Mouse (Mus musculus): Measurements from ENCODE around the gene Sbno2. TPM values are rescaled to one million over a fixed set of nuclear protein-coding genes. Genes with fewer than 3 reads are reported as not detected.

Sbno2 gene
- total and polyA plus RNA-seq, 3 experiments, result 9.7 to 24.2 (median 22.6) TPM

DNA sequence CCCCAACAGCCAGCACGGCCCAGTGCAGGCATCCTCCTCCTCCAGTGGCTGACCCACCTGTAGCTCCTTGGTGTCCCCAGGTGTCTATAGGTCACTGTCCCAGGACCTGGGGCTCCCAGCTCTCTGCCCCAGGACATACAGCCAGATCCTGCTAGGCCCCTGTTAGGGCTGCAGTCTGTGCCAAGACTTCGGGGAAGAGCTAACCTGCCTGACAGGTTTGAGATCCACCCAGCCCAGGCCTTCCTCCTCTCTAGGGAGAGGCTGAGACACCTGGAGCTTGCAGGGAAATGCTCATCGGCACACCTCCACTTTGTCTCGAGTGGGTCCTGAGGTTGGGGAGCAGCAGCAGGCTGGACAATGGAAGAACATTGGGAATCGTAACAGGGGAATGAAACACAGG, 555 bp upstream of the Sbno2 start:
- no peak overlapping the region for H3K27ac ChIP-seq (ENCODE audit: insufficient read depth, low read depth)
- peaks cover 13% of the 10 kb centered on the region for H3K79me2 ChIP-seq (replicated peaks; ENCODE audit: control insufficient read depth, extremely low read depth, insufficient read depth, poor library complexity, severe bottlenecking)
- no peak overlapping the region for H3K4me2 ChIP-seq (ENCODE audit: insufficient read depth, low read depth, poor library complexity, severe bottlenecking)
- H3K9ac ChIP-seq (ENCODE audit: insufficient read depth, low read depth), result no peak overlapping the region
- no peak for TF ChIP-seq UBTF (IDR thresholded peaks at IDR 0.05; ENCODE audit: low read depth, low read length)
- dilution Hi-C loops (cut with MboI; ENCODE audit: extremely low pct_ligation_motif_present, extremely low pct_unique_long_range_greater_than_20kb, low sequenced_read_pairs) (no loop called here), in situ Hi-C loops (cut with MboI; ENCODE audit: low pct_ligation_motif_present, low pct_unique_long_range_greater_than_20kb, low sequenced_read_pairs) (no loop called here)
- H3K4me1 ChIP-seq (ENCODE audit: control insufficient read depth in 1 of 2, insufficient read depth in 2 of 2), result peaks cover 12 to 49% of the 10 kb centered on the region in 2 experiments
- H3K27me3 ChIP-seq (replicated peaks), result no peaks in the 10 kb centered on the region
- no peak overlapping the region for H3K4me3 ChIP-seq (replicated peaks in 1 of 3; ENCODE audit: low read depth in 2 of 3, low read length in 2 of 3, poor library complexity in 1 of 3)
- peaks cover 0 to under 1% of the 10 kb centered on the region in 2 experiments for H3K36me3 ChIP-seq (replicated peaks in 1 of 2; ENCODE audit: control insufficient read depth in 1 of 2, insufficient read depth in 1 of 2, low read length in 1 of 2)
- no peak for DNase-seq (ENCODE audit: extremely low read depth)
- no peaks in the 10 kb centered on the region for H3K9me3 ChIP-seq (replicated peaks; ENCODE audit: low read length)

- H3K9ac ChIP-seq (ENCODE audit: insufficient read depth, low read depth), result no peak overlapping the region
- H3K27ac ChIP-seq (ENCODE audit: insufficient read depth, low read depth), result no peak overlapping the region
- H3K36me3 ChIP-seq (replicated peaks in 1 of 2; ENCODE audit: control insufficient read depth in 1 of 2, insufficient read depth in 1 of 2, low read length in 1 of 2), result peaks cover 0 to 17% of the 10 kb centered on the region in 2 experiments
- no peak overlapping the region for H3K4me2 ChIP-seq (ENCODE audit: insufficient read depth, low read depth, poor library complexity, severe bottlenecking)
- H3K9me3 ChIP-seq (replicated peaks; ENCODE audit: low read length), result no peaks in the 10 kb centered on the region
- DNase-seq (ENCODE audit: extremely low read depth), result no peak
- dilution Hi-C loops (cut with MboI; ENCODE audit: extremely low pct_ligation_motif_present, extremely low pct_unique_long_range_greater_than_20kb, low sequenced_read_pairs) (no loop called here), in situ Hi-C loops (cut with MboI; ENCODE audit: low pct_ligation_motif_present, low pct_unique_long_range_greater_than_20kb, low sequenced_read_pairs) (no loop called here)
- no peaks in the 10 kb centered on the region for H3K27me3 ChIP-seq (replicated peaks)
- peaks cover 28% of the 10 kb centered on the region for H3K79me2 ChIP-seq (replicated peaks; ENCODE audit: control insufficient read depth, extremely low read depth, insufficient read depth, poor library complexity, severe bottlenecking)
- no peak overlapping the region for H3K4me3 ChIP-seq (replicated peaks in 1 of 3; ENCODE audit: low read depth in 2 of 3, low read length in 2 of 3, poor library complexity in 1 of 3)
- TF ChIP-seq JUND (conservative IDR thresholded peaks at IDR 0.05; ENCODE audit: low read depth, low read length) (no peak), RCOR1 (conservative IDR thresholded peaks at IDR 0.05; ENCODE audit: low read depth, low read length) (no peak), TCF12 (IDR thresholded peaks at IDR 0.05; ENCODE audit: low read depth, low read length) (no peak), TBP (conservative IDR thresholded peaks at IDR 0.05; ENCODE audit: low read depth, low read length) (no peak), ZMIZ1 (IDR thresholded peaks at IDR 0.05; ENCODE audit: low read depth, low read length) (no peak), MAX (IDR thresholded peaks at IDR 0.05; ENCODE audit: low read length) (no peak), RAD21 (IDR thresholded peaks at IDR 0.05; ENCODE audit: low read depth, low read length) (no peak), POLR2A (IDR thresholded peaks at IDR 0.05; ENCODE audit: low read depth, low read length) (no peak), CHD1 (IDR thresholded peaks at IDR 0.05; ENCODE audit: low read depth, low read length) (no peak), ELF1 (IDR thresholded peaks at IDR 0.05; ENCODE audit: low read depth, low read length) (no peak), ZNF384 (IDR thresholded peaks at IDR 0.05; ENCODE audit: low read depth, low read length) (no peak), ETS1 (conservative IDR thresholded peaks at IDR 0.05; ENCODE audit: low read depth, low read length) (no peak), MYC (IDR thresholded peaks at IDR 0.05; ENCODE audit: low read depth, low read length) (no peak), HCFC1 (IDR thresholded peaks at IDR 0.05; ENCODE audit: low read depth, low read length) (no peak), E2F4 (IDR thresholded peaks at IDR 0.05; ENCODE audit: insufficient replicate concordance, low read depth, low read length) (no peak), GABPA (IDR thresholded peaks at IDR 0.05; ENCODE audit: insufficient replicate concordance, low read depth, low read length) (no peak), CHD2 (IDR thresholded peaks at IDR 0.05; ENCODE audit: low read length) (no peak), MXI1 (IDR thresholded peaks at IDR 0.05; ENCODE audit: low read depth, low read length) (no peak), JUN (IDR thresholded peaks at IDR 0.05; ENCODE audit: insufficient read depth, low read depth, low read length) (no peak)
- H3K4me1 ChIP-seq (ENCODE audit: control insufficient read depth in 1 of 2, insufficient read depth in 2 of 2), result peaks cover 23 to 63% of the 10 kb centered on the region in 2 experiments
Measured at GRCm38 (mm10) chr10:80104181-80104580, 1.2 kb downstream of the Sbno2 start.

All from CH12.LX (cell line).